Mouse (Mus musculus) CH12.LX (cell line): ENCODE measurements at regions not wholly inside any gene's neighbourhood (a gene's known extent, or its start where the extent isn't known, plus 50 kb on each side); places are given as distances from the start of the nearest gene placed in this dataset.

ENCODE experiments used
- DNase-seq: peaks from one replicate; pipeline ENCODE4 v3.0.0-alpha.2; 2013; ENCODE audit errors: extremely low read depth
- H3K27ac ChIP-seq: 2 replicates; pipeline ENCODE4 v1.5.1; 2012; ENCODE audit warnings: low read depth, mild to moderate bottlenecking, control low read depth, moderate library complexity; ENCODE audit not compliant: insufficient read depth
- H3K27me3 ChIP-seq: replicated peaks from 2 replicates; pipeline ENCODE3; 2012; ENCODE audit warnings: inconsistent platforms
- H3K36me3 ChIP-seq, 2 experiments: replicated peaks in 1 of 2; 2 replicates each; pipeline versions ENCODE3 to v1.6.1; 2012; ENCODE audit warnings: inconsistent platforms in 1 of 2, low read length in 1 of 2, mild to moderate bottlenecking in 1 of 2, mixed read lengths in 1 of 2, moderate library complexity in 1 of 2; ENCODE audit not compliant: control insufficient read depth in 1 of 2, insufficient read depth in 1 of 2
- H3K4me1 ChIP-seq, 2 experiments: 2 replicates each; pipeline ENCODE4 v1.6.1; 2012; ENCODE audit warnings: inconsistent platforms in 1 of 2, moderate library complexity in 1 of 2; ENCODE audit not compliant: insufficient read depth in 2 of 2, control insufficient read depth in 1 of 2
- H3K4me2 ChIP-seq: 2 replicates; pipeline ENCODE4 v1.6.1; 2012; ENCODE audit warnings: low read depth, mild to moderate bottlenecking, control low read depth; ENCODE audit not compliant: poor library complexity, insufficient read depth, severe bottlenecking
- H3K4me3 ChIP-seq, 3 experiments: fragments of 150-350 bp in 1 of 3; sonication (generic) in 1 of 3; replicated peaks in 1 of 3; 2 replicates each; pipeline versions ENCODE3 to v1.5.1; 2011 to 2012; ENCODE audit warnings: low read depth in 2 of 3, low read length in 2 of 3, mild to moderate bottlenecking in 2 of 3, moderate library complexity in 2 of 3, control low read depth in 1 of 3, improper control_type of control experiment in 1 of 3, inconsistent platforms in 1 of 3, mixed read lengths in 1 of 3; ENCODE audit not compliant: poor library complexity in 1 of 3
- H3K79me2 ChIP-seq: replicated peaks from 2 replicates; pipeline ENCODE4 v1.6.1; 2012; ENCODE audit warnings: mild to moderate bottlenecking, moderate library complexity; ENCODE audit not compliant: control insufficient read depth, poor library complexity, insufficient read depth, severe bottlenecking; ENCODE audit errors: extremely low read depth
- H3K9ac ChIP-seq: 2 replicates; pipeline ENCODE4 v1.6.1; 2012; ENCODE audit warnings: low read depth, mild to moderate bottlenecking, control low read depth, moderate library complexity; ENCODE audit not compliant: insufficient read depth
- H3K9me3 ChIP-seq: replicated peaks from 2 replicates; pipeline ENCODE3; 2012; ENCODE audit warnings: low read length, inconsistent platforms, mixed read lengths
- BHLHE40 ChIP-seq: IDR thresholded peaks from 2 replicates; pipeline ENCODE4 v1.6.1; 2011; ENCODE audit warnings: mild to moderate bottlenecking, low read depth, low read length, improper control_type of control experiment
- CHD1 ChIP-seq: IDR thresholded peaks from 2 replicates; pipeline ENCODE4 v1.6.1; 2012; ENCODE audit warnings: low read depth, low read length, improper control_type of control experiment, inconsistent platforms
- CHD2 ChIP-seq: IDR thresholded peaks from 2 replicates; pipeline ENCODE4 v1.6.1; 2011; ENCODE audit warnings: low read length, improper control_type of control experiment
- E2F4 ChIP-seq: IDR thresholded peaks from 2 replicates; pipeline ENCODE4 v1.6.1; 2011; ENCODE audit warnings: low read depth, low read length, improper control_type of control experiment; ENCODE audit not compliant: insufficient replicate concordance
- EP300 ChIP-seq: IDR thresholded peaks from 2 replicates; pipeline ENCODE4 v1.6.1; 2011; ENCODE audit warnings: low read length, improper control_type of control experiment
- IRF4 ChIP-seq: IDR thresholded peaks from 2 replicates; pipeline ENCODE4 v1.6.1; 2014; ENCODE audit warnings: low read depth, mild to moderate bottlenecking, inconsistent platforms, low read length, improper control_type of control experiment
- MAX ChIP-seq: IDR thresholded peaks from 2 replicates; pipeline ENCODE4 v1.6.1; 2011; ENCODE audit warnings: low read length, improper control_type of control experiment
- MXI1 ChIP-seq: IDR thresholded peaks from 2 replicates; pipeline ENCODE4 v1.6.1; 2011; ENCODE audit warnings: mild to moderate bottlenecking, low read depth, low read length, improper control_type of control experiment
- NELFE ChIP-seq: IDR thresholded peaks from 2 replicates; pipeline ENCODE4 v1.6.1; 2011; ENCODE audit warnings: low read depth, low read length, improper control_type of control experiment
- PAX5 ChIP-seq: IDR thresholded peaks from 2 replicates; pipeline ENCODE4 v1.6.1; 2012; ENCODE audit warnings: low read length, inconsistent platforms, mixed read lengths
- POLR2AphosphoS2 ChIP-seq: IDR thresholded peaks from 2 replicates; pipeline ENCODE4 v1.6.1; 2011; ENCODE audit warnings: low read depth, low read length, improper control_type of control experiment
- ZKSCAN1 ChIP-seq: IDR thresholded peaks from 2 replicates; pipeline ENCODE4 v1.6.1; 2012; ENCODE audit warnings: low read depth, inconsistent platforms, low read length, improper control_type of control experiment, borderline replicate concordance
- ZMIZ1 ChIP-seq: IDR thresholded peaks from 2 replicates; pipeline ENCODE4 v1.6.1; 2012; ENCODE audit warnings: low read depth, mild to moderate bottlenecking, inconsistent platforms, low read length, improper control_type of control experiment
- dilution Hi-C: fragments of 300-500 bp; cut with MboI; formaldehyde crosslinking; loops from 2 replicates; pipeline ENCODE4 v1.14.3; 2020; ENCODE audit warnings: low sequenced_read_pairs; ENCODE audit not compliant: extremely low pct_unique_long_range_greater_than_20kb, extremely low pct_ligation_motif_present
- in situ Hi-C: fragments of 300-500 bp; cut with MboI; formaldehyde crosslinking; loops from 3 replicates; pipeline ENCODE4 v1.14.3; 2019; ENCODE audit warnings: low sequenced_read_pairs, low pct_ligation_motif_present, low pct_unique_long_range_greater_than_20kb, mixed read lengths

DNA sequence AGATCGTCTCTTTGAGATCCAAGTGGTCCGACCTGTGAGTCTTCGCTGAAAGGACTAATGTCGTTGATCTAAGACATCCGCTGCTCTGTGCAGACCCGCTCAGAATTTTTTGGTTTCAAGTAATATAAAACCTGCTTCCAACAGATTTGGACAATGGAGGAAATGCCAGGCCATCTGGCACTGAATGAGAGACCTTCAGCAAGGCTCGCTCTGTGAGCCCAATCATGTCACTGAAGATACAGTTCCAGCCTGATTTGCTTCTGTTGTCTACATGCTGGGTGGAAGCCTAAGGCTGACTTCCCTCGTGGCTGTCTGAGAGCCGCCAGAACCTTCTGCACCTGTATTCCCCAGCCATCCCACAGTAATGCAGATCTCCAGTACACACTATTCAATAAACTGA is 123.4 kb upstream of the Egflam start:
- H3K79me2 ChIP-seq: no peaks in the 10 kb centered on the region
- dilution Hi-C loops: no loop called here
- no peak for DNase-seq
- no peaks in the 10 kb centered on the region for H3K27me3 ChIP-seq
- no peaks in the 10 kb centered on the region for H3K36me3 ChIP-seq
- no peaks in the 10 kb centered on the region for H3K9me3 ChIP-seq
- in situ Hi-C loops: no loop called here
- H3K9ac ChIP-seq: no peak overlapping the region
- H3K4me2 ChIP-seq: no peak overlapping the region
- no peak overlapping the region for H3K27ac ChIP-seq
- no peak for TF ChIP-seq ZMIZ1
- TF ChIP-seq CHD1: no peak
- no peak overlapping the region for H3K4me3 ChIP-seq
- no peaks in the 10 kb centered on the region for H3K4me1 ChIP-seq

DNA sequence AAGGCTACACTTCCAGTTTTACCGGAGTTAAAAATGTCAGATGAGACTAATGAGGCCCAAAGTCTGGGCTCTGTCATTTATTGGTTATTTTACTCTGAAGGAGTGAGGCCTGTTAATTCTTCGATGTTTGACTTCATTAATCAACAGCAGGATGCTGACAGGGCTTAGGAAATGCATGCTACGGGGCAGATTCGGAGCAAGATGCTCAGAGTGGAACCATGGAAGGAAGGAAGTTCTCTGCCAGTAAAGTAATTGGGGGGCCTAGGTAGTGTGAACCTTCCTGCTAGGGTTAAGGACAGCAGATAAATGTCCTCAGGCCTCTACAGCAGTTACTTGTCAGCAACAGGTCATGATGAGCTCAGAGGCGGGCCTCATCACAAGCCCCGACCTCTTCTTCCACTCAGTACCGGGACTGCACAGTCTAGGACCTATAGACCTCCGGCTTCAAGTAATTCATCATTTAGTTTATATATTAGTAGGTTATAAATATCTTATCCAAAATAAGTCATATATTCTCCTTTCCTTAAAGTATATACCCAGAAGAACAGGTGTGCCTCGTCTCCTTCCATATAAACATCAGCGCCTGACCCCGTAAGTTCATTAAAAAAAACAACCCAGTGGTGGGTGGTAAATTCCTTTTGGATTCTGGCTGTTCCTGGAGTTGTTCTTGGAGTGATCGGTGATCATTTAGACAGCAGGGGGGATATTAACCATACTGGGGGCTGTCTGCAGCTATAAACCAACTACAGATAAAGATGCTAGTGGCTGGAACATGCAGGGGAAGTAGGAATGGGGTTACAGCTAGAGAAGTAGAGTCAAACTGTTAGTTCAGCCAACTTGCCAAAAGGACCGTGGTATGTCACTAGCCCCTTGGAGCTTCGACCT is 124.9 kb upstream of the Egflam start:
- in situ Hi-C loops: no loop called here
- no peak for DNase-seq
- no peak overlapping the region for H3K4me3 ChIP-seq
- dilution Hi-C loops: no loop called here
- no peaks in the 10 kb centered on the region for H3K79me2 ChIP-seq
- H3K4me2 ChIP-seq: no peak overlapping the region
- H3K9ac ChIP-seq: no peak overlapping the region
- no peaks in the 10 kb centered on the region for H3K36me3 ChIP-seq
- TF ChIP-seq NELFE (no peak), CHD2 (no peak), PAX5 (no peak), MXI1 (no peak), ZMIZ1 (no peak), EP300 (no peak), MAX (no peak), ZKSCAN1 (no peak), BHLHE40 (no peak), CHD1 (no peak), E2F4 (no peak), POLR2AphosphoS2 (no peak), IRF4 (no peak)
- no peaks in the 10 kb centered on the region for H3K9me3 ChIP-seq
- no peak overlapping the region for H3K27ac ChIP-seq
- H3K4me1 ChIP-seq: no peaks in the 10 kb centered on the region
- H3K27me3 ChIP-seq: no peaks in the 10 kb centered on the region
